Mouse (Mus musculus): Measurements from ENCODE around the gene Prkcg. TPM values are rescaled to one million over a fixed set of nuclear protein-coding genes. Genes with fewer than 3 reads are reported as not detected.
A peak's percentile ranks its signal among the peaks of the same experiment; 100 is the strongest.

Prkcg gene
- polyA plus RNA-seq, 1 experiment from 2014 or later, result 0.03 TPM

DNA sequence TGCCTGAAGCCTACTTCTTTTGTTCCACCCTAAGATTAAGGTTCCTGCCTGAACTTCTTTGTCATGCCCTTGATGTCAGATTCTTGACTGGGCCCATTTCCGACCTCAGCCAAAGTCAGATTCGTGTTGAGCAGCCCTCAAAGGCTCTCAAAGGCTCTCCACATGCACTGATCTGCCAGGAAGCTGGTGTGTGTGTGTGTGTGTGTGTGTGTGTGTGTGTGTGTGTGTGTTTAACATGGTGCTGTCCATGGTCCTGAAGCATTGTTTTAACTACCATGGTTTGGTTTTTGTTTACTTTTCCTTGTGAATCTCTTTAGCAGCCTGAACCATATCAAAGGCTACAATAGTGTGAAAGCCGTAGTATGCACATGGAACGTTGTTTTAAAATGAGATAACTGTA lies 39.0 kb downstream of the Prkcg start:
- Histone ChIP-seq H3K9me3 (replicated peaks) (no peaks in the 10 kb centered on the region), H3K9ac (no peak overlapping the region), H3K4me1 (replicated peaks) (no peaks in the 10 kb centered on the region), H3K27me3 (peaks cover 29% of the 10 kb centered on the region), H3K4me3 (replicated peaks) (no peak overlapping the region), H3K4me2 (no peak overlapping the region), H3K27ac (no peak overlapping the region), H3K36me3 (no peaks in the 10 kb centered on the region)
- ATAC-seq (ENCODE audit: low read depth) (no peak), DNase-seq (no peak)
- 47% methylated on average over 4 of the region's 4 CpGs for WGBS (ENCODE audit: insufficient replicate concordance)

DNA sequence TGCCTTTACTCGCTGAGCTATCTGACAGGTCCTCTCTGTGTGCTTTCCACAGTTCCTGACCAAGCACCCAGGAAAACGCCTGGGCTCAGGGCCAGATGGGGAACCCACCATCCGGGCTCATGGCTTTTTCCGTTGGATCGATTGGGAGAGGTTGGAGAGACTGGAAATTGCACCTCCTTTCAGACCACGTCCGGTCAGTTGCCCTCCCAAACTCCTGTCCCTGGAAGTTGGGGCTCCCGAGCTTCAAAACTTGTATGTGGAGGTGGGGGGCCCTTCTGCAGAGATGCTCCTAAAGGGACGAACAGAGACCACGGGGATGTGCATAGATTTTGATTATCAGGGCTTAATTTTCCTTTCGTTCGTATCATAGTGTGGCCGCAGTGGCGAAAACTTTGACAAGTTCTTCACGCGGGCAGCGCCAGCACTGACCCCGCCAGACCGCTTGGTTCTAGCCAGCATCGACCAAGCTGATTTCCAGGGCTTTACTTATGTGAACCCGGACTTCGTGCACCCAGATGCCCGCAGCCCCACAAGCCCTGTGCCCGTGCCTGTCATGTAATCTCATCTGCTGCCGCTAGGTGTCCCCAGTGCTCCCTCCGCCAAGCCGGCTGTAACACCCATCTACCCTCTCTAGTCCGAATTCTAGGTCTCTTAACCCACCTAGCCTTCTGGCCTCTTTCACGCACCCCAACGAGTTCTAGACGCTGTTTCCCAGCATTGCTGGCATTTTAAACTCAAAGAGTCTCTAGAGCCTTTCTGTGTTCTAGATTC lies 41.0 kb downstream of the Prkcg start:
- H3K27me3 ChIP-seq, result peaks cover 47% of the 10 kb centered on the region
- WGBS (ENCODE audit: insufficient replicate concordance), result 14% methylated on average over 31 of the region's 31 CpGs
- H3K9ac ChIP-seq, result no peak overlapping the region
- H3K4me3 ChIP-seq (replicated peaks), result no peak overlapping the region
- no peak overlapping the region for H3K4me2 ChIP-seq
- H3K36me3 ChIP-seq, result no peaks in the 10 kb centered on the region
- ATAC-seq (ENCODE audit: low read depth) (no peak), DNase-seq (peak; percentile 10)
- no peak overlapping the region for H3K27ac ChIP-seq
- no peaks in the 10 kb centered on the region for H3K4me1 ChIP-seq (replicated peaks)
- no peaks in the 10 kb centered on the region for H3K9me3 ChIP-seq (replicated peaks)

DNA sequence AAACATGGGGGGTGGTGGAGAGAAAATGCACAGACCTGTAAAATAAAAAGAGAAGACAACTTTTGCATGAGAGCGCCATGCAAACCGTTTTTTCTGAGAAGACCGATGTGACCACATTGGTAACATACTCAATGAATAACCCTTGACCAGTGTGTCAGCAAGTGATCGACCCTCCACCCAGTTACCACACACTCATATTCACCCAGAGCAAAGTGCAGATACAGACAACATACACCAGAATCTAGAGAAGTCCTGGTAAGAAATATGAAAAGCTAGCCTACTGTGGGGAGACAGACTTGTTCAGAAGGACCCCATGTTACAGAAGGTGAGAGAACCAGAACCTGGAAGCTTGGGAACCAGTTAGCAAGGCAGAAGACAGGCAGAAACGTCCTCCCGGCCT lies 42.2 kb downstream of the Prkcg start:
- Histone ChIP-seq H3K27ac (no peak overlapping the region), H3K27me3 (peaks cover 52% of the 10 kb centered on the region), H3K4me1 (replicated peaks) (no peaks in the 10 kb centered on the region), H3K4me2 (no peak overlapping the region), H3K9me3 (replicated peaks) (no peaks in the 10 kb centered on the region), H3K4me3 (replicated peaks) (no peak overlapping the region), H3K36me3 (no peaks in the 10 kb centered on the region), H3K9ac (no peak overlapping the region)
- 43% methylated on average over 6 of the region's 6 CpGs for WGBS (ENCODE audit: insufficient replicate concordance)
- ATAC-seq (ENCODE audit: low read depth), result no peak
- no peak for DNase-seq

DNA sequence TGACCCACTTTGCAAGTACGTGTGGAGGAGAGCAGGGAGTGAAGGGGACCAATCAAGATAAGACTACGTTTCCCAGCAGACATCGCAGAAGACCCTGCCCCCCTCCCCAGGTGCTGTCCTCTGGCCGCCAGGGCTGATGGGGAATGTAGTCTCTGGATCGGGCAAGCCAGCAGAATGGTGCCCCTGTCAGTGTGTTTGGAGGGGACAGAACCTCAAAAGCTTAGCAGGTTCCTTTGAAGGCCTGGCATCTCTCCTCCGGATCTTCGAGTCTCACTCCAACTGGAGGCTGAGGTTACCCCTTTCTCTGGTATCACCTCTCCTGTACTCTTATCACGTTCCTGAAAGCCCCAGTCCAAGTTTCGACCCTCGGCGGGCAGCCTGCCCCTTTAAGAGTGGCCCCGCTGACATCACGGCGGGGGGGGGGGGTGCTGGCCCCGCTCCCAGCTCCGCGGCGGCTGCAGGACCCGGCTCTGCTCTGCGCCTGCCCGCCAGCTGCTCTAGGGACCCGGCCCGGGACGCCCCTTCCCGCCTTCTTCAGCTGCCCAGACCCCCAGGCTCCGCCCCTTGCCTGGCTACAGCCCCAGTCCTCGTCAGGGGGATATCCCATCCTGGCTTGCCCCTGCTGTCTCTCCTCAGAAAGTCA lies 42.7 kb downstream of the Prkcg start:
- H3K27me3 ChIP-seq, result peaks cover 54% of the 10 kb centered on the region
- H3K9me3 ChIP-seq (replicated peaks), result no peaks in the 10 kb centered on the region
- no peak overlapping the region for H3K9ac ChIP-seq
- H3K4me2 ChIP-seq, result peak overlapping the region; percentile 41
- ATAC-seq (ENCODE audit: low read depth) (peak; percentile 31; the same call in 1 of the 2 replicates), DNase-seq (no peak)
- WGBS (ENCODE audit: insufficient replicate concordance), result 1% methylated on average over 26 of the region's 27 CpGs
- H3K27ac ChIP-seq, result no peak overlapping the region
- H3K4me3 ChIP-seq (replicated peaks), result 0 out of 2 replicates have a peak overlapping the region, but pooled peaks have one; percentile 6
- H3K36me3 ChIP-seq, result no peaks in the 10 kb centered on the region
- no peaks in the 10 kb centered on the region for H3K4me1 ChIP-seq (replicated peaks)

DNA sequence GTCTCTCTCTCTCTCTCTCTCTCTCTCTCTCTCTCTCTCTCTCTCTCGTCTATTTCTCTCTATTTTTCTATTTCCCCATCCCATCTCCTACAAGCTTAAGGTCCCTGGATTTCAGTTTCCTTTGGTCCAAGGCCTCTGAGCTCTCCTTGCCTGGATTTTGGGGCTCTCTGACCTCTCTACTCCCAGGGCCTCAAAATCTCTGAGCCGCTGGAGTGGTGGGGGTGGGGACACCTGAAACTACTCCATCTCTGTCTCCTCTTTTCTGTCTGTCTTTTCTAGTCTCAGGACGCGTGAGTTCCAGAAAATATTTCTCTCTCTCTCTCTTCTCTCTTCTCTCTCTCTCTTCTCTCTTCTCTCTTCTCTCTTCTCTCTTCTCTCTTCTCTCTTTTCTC lies 43.2 kb downstream of the Prkcg start:
- H3K9me3 ChIP-seq (replicated peaks), result no peaks in the 10 kb centered on the region
- H3K4me3 ChIP-seq (replicated peaks), result 0 out of 2 replicates have a peak overlapping the region, but pooled peaks have one; percentile 6
- H3K9ac ChIP-seq, result no peak overlapping the region
- peak overlapping the region; percentile 41 for H3K4me2 ChIP-seq
- ATAC-seq (ENCODE audit: low read depth) (no peak), DNase-seq (no peak)
- WGBS (ENCODE audit: insufficient replicate concordance), result 0% methylated on average over 4 of the region's 4 CpGs
- no peaks in the 10 kb centered on the region for H3K4me1 ChIP-seq (replicated peaks)
- H3K36me3 ChIP-seq, result no peaks in the 10 kb centered on the region
- H3K27me3 ChIP-seq, result peaks cover 54% of the 10 kb centered on the region
- H3K27ac ChIP-seq, result no peak overlapping the region

DNA sequence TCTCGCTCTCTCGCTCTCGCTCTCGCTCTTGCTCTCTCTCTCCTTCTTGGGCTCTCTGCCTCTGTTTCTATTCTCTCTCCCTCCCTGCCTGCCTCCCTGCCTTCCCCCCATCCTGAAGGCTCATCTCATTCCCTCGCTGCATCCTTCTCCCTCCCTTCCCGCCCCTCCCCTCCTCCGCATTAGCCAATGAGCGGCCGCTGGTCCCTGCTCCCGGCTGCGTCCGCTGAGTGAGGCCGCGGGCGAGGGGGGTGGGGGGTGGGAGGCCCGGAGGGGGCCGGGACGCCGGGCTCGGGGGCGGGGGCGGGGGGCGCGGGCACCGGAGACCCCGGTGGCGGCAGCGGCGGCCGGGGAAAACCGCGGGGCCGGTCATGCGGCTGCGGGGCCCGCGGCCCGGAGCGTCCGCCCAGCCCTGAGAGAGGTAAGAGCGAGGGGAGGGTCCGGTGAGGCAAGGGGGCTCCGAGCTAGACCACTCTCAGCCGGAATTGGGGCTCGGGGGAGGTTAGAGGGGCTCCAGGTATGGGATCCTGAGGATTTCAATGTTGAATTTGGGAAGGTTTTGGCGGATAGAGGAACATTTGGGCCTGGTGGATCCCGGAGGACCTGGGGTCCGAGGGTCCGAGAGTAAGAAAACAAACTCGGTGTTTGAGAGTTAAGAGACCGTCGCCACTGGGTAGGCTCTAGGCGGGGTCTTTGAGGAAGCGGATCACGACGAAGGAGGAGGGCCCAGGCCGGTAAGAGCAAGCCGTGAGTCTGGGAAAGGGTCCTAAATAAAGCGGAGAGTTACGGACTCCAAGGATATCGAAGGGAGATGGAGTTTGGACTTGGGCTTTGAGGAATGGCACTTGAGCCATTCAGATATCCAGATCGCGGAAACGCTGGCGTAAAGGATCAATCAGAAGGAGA lies 43.9 kb downstream of the Prkcg start, which contains the start of gene Cacng7:
TSS of gene Cacng7 (plus strand) at position 337 of the 903 bp plus-strand sequence.
- H3K27me3 ChIP-seq, result peaks cover 54% of the 10 kb centered on the region
- H3K36me3 ChIP-seq, result no peaks in the 10 kb centered on the region
- H3K9me3 ChIP-seq (replicated peaks), result no peaks in the 10 kb centered on the region
- H3K9ac ChIP-seq, result no peak within 1 kb of the TSS
- peak within 1 kb of the TSS; percentile 41 for H3K4me2 ChIP-seq
- H3K27ac ChIP-seq, result no peak within 1 kb of the TSS
- peak within 1 kb of the TSS; percentile 19; the same call in 1 of the 2 replicates for H3K4me3 ChIP-seq (replicated peaks)
- DNase-seq (no peak), ATAC-seq (ENCODE audit: low read depth) (no peak)
- no peaks in the 10 kb centered on the region for H3K4me1 ChIP-seq (replicated peaks)
- WGBS (ENCODE audit: insufficient replicate concordance), result 3% methylated on average over 65 of the region's 65 CpGs

DNA sequence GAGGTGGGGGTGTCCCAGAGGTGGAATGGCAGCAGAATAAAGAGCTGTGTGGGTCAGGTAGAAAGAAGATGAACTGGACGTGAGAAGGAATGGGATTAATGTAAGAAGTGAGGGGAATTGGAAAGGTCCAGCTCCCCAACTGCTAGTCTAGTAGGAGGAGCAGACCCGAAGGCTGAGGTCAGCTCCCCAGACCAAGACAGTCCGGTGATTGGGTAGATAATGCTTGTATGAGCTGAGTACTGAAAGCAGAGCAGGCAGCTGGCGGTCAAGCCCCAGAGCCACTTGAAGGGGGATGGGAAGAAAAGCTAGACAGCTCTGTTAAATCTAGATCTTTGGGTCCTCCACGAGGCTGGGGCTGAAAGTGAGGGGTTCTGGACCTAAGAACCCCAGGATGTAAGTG lies 44.6 kb downstream of the Prkcg start:
- H3K27me3 ChIP-seq, result peaks cover 54% of the 10 kb centered on the region
- no peak overlapping the region for H3K9ac ChIP-seq

DNA sequence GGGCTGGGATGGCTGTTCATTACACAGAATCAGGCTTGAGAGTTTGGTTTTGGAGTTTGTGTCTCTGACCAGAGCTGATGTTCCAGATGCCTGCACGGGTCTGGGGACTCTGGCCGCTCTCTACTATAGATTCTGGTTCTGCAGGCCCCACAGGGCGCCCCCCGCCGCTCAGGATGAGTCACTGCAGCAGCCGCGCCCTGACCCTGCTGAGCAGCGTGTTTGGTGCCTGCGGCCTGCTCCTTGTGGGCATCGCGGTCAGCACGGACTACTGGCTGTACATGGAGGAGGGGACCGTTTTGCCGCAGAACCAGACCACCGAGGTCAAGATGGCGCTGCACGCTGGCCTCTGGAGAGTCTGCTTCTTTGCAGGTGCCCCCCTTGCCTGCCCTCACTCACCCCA lies 47.4 kb downstream of the Prkcg start:
- no peak for DNase-seq
- H3K4me3 ChIP-seq (replicated peaks), result no peak overlapping the region
- 46% methylated on average over 16 of the region's 17 CpGs for WGBS (ENCODE audit: insufficient replicate concordance)
- H3K27me3 ChIP-seq, result peaks cover 40% of the 10 kb centered on the region
- no peaks in the 10 kb centered on the region for H3K4me1 ChIP-seq (replicated peaks)
- no peaks in the 10 kb centered on the region for H3K36me3 ChIP-seq
- no peak overlapping the region for H3K27ac ChIP-seq
- H3K9ac ChIP-seq, result no peak overlapping the region
- no peak overlapping the region for H3K4me2 ChIP-seq
- no peaks in the 10 kb centered on the region for H3K9me3 ChIP-seq (replicated peaks)
- ATAC-seq (ENCODE audit: low read depth), result no peak

More for the DNA sequence above, 44.6 kb downstream of the Prkcg start:
- H3K4me1 ChIP-seq (replicated peaks), result no peaks in the 10 kb centered on the region
- no peaks in the 10 kb centered on the region for H3K36me3 ChIP-seq
- H3K27ac ChIP-seq, result no peak overlapping the region
- no peak for ATAC-seq (ENCODE audit: low read depth)
- no peak for DNase-seq
- no peaks in the 10 kb centered on the region for H3K9me3 ChIP-seq (replicated peaks)
- no peak overlapping the region for H3K4me2 ChIP-seq
- no peak overlapping the region for H3K4me3 ChIP-seq (replicated peaks)
- WGBS (ENCODE audit: insufficient replicate concordance), result 11% methylated on average over 5 of the region's 5 CpGs

DNA sequence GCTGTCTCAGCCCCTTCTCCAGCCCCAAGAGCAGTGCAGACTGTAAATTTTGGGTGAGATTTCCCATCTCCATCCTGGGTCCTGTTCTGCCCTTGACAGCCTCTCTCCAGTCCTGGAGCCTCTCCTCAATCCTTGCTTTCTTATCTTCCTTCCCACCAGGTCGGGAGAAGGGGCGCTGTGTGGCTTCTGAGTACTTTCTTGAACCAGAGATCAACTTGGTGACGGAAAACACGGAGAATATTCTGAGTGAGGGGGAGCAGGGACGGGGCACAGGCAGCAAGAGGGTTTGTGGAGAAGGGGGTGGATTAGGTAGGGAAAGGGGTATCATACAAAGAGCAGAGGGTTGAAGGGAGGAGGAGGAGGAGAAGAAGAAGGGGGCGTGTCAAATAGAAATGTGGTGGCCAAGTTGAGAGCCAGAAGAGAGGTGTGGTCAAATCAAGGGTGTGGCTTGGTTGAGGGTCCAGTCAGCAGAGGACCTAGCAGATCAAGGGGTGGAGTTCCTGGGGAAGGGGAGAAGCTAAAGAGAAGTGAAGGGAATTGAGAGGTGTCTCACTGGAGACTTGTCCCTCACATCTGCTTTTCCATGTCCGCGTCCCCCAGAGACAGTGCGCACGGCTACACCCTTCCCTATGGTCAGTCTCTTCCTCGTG lies 49.4 kb downstream of the Prkcg start:
- H3K4me3 ChIP-seq (replicated peaks), result no peak overlapping the region
- no peaks in the 10 kb centered on the region for H3K4me1 ChIP-seq (replicated peaks)
- no peak overlapping the region for H3K27ac ChIP-seq
- no peaks in the 10 kb centered on the region for H3K36me3 ChIP-seq
- peaks cover 20% of the 10 kb centered on the region for H3K27me3 ChIP-seq
- H3K4me2 ChIP-seq, result no peak overlapping the region
- H3K9ac ChIP-seq, result no peak overlapping the region
- 44% methylated on average over 11 of the region's 11 CpGs for WGBS (ENCODE audit: insufficient replicate concordance)
- ATAC-seq (ENCODE audit: low read depth) (no peak), DNase-seq (no peak)
- no peaks in the 10 kb centered on the region for H3K9me3 ChIP-seq (replicated peaks)

DNA sequence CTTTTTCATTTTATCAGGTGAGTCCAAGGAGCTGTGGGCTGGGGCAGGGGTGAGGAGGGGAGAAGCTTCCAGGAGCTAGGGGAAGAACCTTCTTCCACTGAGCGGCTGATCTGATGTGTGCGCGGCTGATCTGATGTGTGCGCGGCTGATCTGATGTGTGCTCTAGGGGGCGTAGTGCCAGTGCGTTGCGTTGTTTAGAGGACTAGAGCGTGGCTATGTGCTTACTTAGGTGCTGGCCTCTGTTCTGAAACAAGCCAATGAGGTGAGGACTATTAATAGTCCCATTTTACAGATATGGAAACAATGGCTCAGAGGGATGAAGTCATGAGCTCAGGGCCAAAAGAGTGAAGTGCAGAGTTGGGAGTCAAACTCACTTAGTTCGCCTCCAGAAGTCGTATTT lies 50.0 kb downstream of the Prkcg start:
- 69% methylated on average over 11 of the region's 11 CpGs for WGBS (ENCODE audit: insufficient replicate concordance)
- H3K4me3 ChIP-seq (replicated peaks), result no peak overlapping the region
- no peak for ATAC-seq (ENCODE audit: low read depth)

DNA sequence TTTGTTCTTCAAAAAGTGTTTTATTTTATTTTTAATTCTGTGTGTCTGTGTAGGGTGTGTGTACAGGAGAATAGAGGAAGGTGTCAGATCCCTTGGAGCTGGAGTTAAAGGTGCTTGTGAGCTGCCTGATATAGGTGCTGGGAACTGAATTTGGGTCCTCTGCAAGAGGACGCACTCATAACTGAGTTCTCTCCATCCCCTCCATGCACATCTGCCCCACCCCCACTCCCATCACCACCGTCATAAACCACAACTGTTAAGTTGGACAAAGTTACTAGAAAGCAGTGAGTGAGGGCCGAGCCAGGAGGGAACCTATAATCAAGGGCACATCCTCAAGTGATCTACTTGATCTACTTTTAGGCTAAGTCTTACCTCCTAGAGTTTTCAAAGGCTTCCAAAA lies 54.9 kb downstream of the Prkcg start:
- no peaks in the 10 kb centered on the region for H3K9me3 ChIP-seq (replicated peaks)
- no peak overlapping the region for H3K4me2 ChIP-seq
- ATAC-seq (ENCODE audit: low read depth), result no peak
- DNase-seq, result no peak
- no peaks in the 10 kb centered on the region for H3K27me3 ChIP-seq
- no peak overlapping the region for H3K9ac ChIP-seq
- no peaks in the 10 kb centered on the region for H3K36me3 ChIP-seq
- 42% methylated on average over 3 of the region's 3 CpGs for WGBS (ENCODE audit: insufficient replicate concordance)
- H3K27ac ChIP-seq, result no peak overlapping the region
- H3K4me3 ChIP-seq (replicated peaks), result no peak overlapping the region
- no peaks in the 10 kb centered on the region for H3K4me1 ChIP-seq (replicated peaks)

More for the DNA sequence above, 50.0 kb downstream of the Prkcg start:
- H3K4me1 ChIP-seq (replicated peaks), result no peaks in the 10 kb centered on the region
- no peak overlapping the region for H3K4me2 ChIP-seq
- peaks cover 14% of the 10 kb centered on the region for H3K27me3 ChIP-seq
- no peak for DNase-seq
- no peaks in the 10 kb centered on the region for H3K36me3 ChIP-seq
- no peak overlapping the region for H3K9ac ChIP-seq
- H3K27ac ChIP-seq, result no peak overlapping the region
- no peaks in the 10 kb centered on the region for H3K9me3 ChIP-seq (replicated peaks)

All from liver, embryonic 13.5 days (tissue).